Mouse (Mus musculus): ENCODE results near the gene Add2.
"Not testable (repeated sequence)": the region's sequence is repeated elsewhere in the genome, so short reads cannot be mapped to it uniquely, and the experiment has no call there.

Gene Add2

GRCm38 (mm10) chr6:86028601-86029322 is at the start of gene Add2:
Gene Add2, plus strand, starts transcription at chr6:86028681.
- DNase-seq (ENCODE audit: low spot score in 2 of 2): no peak

- not testable (repeated sequence) for DNase-seq (ENCODE audit: low spot score in 2 of 2)
Measured at GRCm38 (mm10) chr6:85978736-85979135, 49.7 kb upstream of the Add2 start.

GRCm38 (mm10) chr6:85984351-85984750 is 44.1 kb upstream of the Add2 start:
- no peak for DNase-seq (ENCODE audit: low spot score in 2 of 2)

GRCm38 (mm10) chr6:85989570-85989969 is 38.9 kb upstream of the Add2 start:
- DNase-seq (ENCODE audit: low spot score in 2 of 2): not testable (repeated sequence)

DNA sequence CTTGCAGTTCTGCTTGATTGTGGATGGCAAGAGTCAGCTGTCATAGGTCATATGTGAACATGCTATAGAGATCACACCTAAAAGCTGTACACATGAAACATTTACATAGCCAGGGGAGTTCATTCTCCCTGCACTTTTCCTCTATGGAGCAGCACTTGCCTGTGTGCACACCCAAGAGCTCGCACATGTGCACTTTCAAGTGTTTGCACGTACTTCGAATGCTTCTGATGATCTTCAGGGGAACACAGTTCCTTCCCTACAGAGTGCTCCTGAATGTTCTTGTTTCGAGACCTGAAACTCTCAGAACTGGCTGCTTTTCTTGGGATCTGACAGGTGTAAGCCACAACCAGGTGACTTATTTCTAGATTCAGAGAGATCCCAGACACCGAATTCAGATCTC is 37.7 kb upstream of the Add2 start:
- DNase-seq (ENCODE audit: low spot score in 2 of 2): not testable (repeated sequence)

DNA sequence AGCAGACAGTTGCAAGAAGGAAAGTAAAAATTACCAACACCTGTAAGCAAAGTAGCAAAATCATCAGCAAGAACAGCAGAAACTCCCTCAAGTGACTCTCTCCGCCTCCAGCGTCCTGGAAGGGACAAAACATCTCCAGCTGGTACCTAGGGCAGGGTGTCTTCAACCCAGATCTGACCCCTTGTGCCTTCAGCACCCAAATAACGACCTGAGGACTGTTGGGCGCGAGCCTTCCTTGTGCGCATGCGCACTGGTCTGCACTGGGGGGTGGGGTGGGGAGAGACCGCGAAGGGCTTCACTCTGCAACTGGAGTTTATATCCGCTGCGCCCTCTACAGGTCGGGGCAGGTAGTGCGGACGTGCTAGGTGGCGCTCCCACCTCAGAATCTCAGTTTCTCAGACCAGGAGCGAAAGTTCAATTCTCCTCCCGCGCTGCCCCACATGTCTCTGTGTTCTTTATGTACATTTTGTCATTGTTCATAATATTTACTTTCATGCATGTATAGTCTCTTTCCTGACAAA is 25.0 kb upstream of the Add2 start:
- DNase-seq (ENCODE audit: low spot score in 2 of 2): peak in 1 of 2 experiments; percentile 7

DNA sequence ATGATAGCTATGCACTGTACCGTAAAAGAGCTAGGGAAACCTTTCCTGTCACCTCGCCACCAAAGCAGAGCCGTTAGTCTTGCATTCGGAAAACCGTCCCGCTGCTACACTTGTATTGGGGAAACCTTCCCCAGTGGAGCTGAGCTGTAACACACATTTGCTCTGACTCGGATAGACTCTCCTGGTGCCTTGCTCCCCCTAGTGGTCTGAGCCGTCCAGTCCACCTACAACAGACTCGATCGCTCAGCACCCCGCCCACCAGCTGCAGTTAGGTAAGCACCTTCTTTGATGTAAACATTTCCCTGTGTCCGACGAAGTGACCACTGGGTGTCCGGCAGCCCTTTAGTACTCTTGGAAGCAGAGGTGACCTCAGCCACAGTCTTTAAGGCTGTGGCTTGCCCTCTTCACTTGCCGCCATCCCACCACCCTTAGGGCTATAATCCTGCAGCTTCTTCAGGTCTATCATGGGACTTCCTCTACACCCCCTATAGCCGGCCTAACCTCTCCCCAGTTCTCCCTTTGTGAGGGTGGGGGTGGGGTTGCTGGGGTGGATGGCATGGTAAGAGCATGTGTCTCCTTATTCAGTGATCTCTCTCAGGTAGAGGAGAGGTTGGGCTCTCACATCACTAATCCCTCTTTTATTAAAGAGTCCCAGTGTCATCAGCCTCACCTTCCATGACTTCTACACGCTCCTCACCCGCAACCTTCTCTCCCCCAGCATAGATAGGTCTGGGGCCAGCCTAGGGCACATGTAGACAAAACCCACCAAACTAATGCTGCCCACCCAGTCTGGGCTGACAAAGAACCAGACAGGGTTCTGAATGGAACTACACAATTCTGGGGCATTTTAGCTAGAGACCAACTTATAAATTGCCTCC is 24.0 kb upstream of the Add2 start:
- DNase-seq (ENCODE audit: low spot score in 2 of 2): peak; percentile 64 to 68

- peak; percentile 38 to 40 for DNase-seq (ENCODE audit: low spot score in 2 of 2)
Measured at GRCm38 (mm10) chr6:86009980-86010379, 18.5 kb upstream of the Add2 start.

DNA sequence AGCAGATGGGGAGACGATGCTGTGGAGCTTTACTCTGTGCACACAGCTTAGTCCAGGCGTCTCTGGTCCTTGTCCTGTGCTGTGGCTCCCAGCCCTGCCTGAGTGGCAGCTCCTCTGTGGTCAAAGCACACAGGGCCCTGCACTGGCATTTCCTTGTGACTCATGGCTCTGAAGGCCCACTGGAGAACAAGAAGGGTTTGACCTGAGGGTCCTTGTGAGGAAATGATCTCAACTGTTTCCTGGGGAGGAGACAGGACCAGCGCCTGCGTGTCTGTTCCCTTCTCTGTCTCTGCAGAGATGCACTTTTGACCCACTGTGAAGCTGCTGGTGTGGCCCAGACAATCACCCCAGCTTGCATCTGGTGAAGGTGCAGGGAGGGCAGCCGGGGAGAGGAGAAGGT is 13.7 kb upstream of the Add2 start:
- not testable (repeated sequence) for DNase-seq (ENCODE audit: low spot score in 2 of 2)

DNA sequence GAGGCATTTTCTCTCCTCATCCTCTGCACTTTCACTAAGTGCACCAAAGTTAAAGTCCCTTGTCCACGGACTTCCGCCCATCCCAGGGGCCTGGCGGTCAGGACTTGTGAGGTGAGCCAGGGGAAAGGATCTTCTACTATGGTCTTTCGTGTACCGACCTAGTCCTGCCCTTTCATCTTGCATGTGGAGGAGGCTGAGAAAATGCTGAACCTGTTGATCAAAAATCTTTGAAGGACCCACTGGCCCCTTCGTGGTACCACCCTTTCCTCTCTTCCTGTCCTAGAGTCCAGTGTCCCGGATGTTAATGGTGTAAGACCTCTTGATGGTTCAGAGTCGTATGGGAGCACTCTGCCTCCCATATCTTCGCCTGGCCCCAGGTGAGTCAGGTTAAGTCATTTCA is 12.6 kb upstream of the Add2 start, which contains the start of gene Figla:
TSS of gene Figla (plus strand) at position 301 of the 400 bp plus-strand sequence.
- no peak for DNase-seq (ENCODE audit: low spot score in 2 of 2)

GRCm38 (mm10) chr6:86016793-86017350 is 11.6 kb upstream of the Add2 start:
- DNase-seq (ENCODE audit: low spot score in 2 of 2): no peak

DNA sequence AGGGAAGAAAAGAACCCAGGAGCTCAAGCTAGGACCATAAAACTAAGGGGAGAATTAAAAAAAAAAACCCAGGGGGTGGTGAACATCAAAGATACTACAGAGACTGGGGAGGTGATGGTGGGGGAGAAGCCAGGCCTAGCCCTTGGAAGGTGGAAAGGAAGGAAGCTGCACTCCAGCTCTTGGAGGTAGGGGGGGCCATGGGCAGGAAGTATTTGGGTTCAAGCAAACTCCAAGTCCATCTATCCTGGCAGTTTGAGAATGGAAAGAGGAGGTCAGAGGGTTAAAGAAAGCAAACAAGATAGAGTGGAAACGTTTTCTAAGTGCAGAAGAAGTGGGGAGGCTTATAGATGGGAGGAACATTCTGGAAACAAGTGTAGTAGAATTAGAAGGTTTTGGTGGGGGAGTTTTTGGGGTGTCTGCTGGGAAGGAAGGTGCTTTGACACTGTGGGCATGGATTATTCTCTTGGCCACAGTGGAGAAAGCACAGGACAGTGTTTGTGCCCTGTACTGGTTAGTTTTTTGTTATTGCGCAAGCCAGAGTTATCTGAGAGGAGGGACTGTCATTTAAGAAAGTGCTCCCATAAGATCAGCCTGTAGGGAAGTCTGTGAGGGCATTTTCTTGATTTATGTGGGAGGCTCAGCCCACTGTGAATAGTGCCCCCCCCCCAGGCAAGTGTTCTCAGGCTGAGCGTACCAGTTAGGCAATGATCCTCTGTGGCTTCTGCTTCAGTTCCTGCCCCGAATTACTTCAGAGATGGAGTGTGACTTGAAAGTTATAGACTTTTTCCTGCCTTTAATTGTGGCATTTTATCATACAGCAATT is 8.9 kb upstream of the Add2 start:
- no peak for DNase-seq (ENCODE audit: low spot score in 2 of 2)

GRCm38 (mm10) chr6:86020948-86021347 is 7.5 kb upstream of the Add2 start:
- DNase-seq (ENCODE audit: low spot score in 2 of 2): peak; percentile 14 to 36

GRCm38 (mm10) chr6:86026632-86027292 is 1.7 kb upstream of the Add2 start:
- no peak for DNase-seq (ENCODE audit: low spot score in 2 of 2)

GRCm38 (mm10) chr6:86028150-86028549 is 331 bp upstream of the Add2 start:
- no peak for DNase-seq (ENCODE audit: low spot score in 2 of 2)

- DNase-seq (ENCODE audit: low spot score in 2 of 2): no peak
Measured at GRCm38 (mm10) chr6:86029323-86029713, 837 bp downstream of the Add2 start.

GRCm38 (mm10) chr6:86031527-86031926 is 3.0 kb downstream of the Add2 start:
- DNase-seq (ENCODE audit: low spot score in 2 of 2): no peak

GRCm38 (mm10) chr6:86033635-86034034 is 5.2 kb downstream of the Add2 start:
- no peak for DNase-seq (ENCODE audit: low spot score in 2 of 2)

GRCm38 (mm10) chr6:86038901-86039300 is 10.4 kb downstream of the Add2 start:
- no peak for DNase-seq (ENCODE audit: low spot score in 2 of 2)

DNA sequence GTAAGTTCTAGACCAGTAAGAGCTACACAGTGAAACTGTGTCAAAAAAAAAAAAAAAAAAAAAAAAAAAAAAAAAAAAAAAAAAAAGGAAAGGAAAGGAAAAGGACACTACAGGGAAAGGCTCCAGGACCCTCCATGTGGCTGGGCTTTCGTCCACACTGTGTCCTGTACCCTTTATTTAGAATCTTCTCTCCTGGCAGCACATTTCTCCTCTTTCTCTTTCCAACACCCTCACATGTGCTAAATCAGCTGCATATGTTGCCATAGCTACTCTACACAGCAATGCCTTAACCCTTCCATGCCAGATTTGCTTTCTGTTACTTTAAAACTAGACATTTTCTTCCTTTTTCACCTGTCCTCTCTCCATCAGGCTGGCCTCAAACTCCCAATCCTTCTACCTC is 11.7 kb downstream of the Add2 start:
- no peak for DNase-seq (ENCODE audit: low spot score in 2 of 2)

DNA sequence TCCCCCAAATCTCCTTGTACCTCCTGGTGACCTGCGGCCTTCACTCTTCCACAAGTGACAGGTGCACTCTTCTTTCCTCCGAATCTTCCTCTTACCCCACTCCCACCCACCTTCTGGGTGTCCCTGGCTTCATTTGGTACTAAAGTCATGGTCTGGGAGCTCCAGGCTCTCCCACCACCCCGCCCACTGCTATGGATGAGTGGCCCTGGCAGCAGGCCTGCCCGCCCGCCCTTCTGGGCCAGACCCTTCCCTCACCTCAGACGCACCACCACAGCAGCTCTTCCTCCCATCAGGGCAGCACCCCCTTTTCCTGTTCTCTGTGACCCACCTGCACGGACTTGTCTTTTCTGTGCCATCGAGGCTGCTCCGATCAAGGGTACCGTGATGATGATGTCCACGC is 19.0 kb downstream of the Add2 start:
- no peak for DNase-seq (ENCODE audit: low spot score in 2 of 2)
